28 mouse cellular contexts compared by ENCODE assay signal in genomic region chr9:67792405-67792804, GRCm38 (mm10). TPM values are rescaled to one million over a fixed set of nuclear protein-coding genes. Genes with fewer than 3 reads are reported as not detected.
"Had no signal": no experiment of that assay in that cellular context is flagged by ENCODE, and none has a peak within 500 bp of the region (broad histone marks: within the 10 kb centered on the region; RNA-seq: fewer than 3 reads in every experiment).

No protein-coding gene starts in this region.

- H3K4me3 ChIP-seq: gastrocnemius, adult 2 months; heart, embryonic 10.5 days; heart, embryonic 12.5 days; hindbrain, embryonic 10.5 days; hindbrain, embryonic 12.5 days; limb, embryonic 13.5 days; limb, embryonic 15.5 days; liver, embryonic 12.5 days had no signal

- ATAC-seq: hindbrain, embryonic 16.5 days; intestine, embryonic 16.5 days; liver, embryonic 12.5 days had no signal

- H3K27me3 ChIP-seq: hindbrain, embryonic 12.5 days had no signal

- DNase-seq: gastrocnemius, adult 2 months; gastrocnemius, postnatal 10 days; gastrocnemius, postnatal 25 days; heart, adult 18-20 months; heart, postnatal 10 days; heart, postnatal 4 days; kidney, adult 11 months; kidney, adult 8-10 months; kidney, postnatal 10 days; kidney, postnatal 25 days; kidney, postnatal 4 days; layer of hippocampus, adult 9-11 months; layer of hippocampus, postnatal 36 days; left cerebral cortex, postnatal 4 days had no signal

- H3K4me1 ChIP-seq: liver, embryonic 12.5 days had no signal

- H3K27ac ChIP-seq: gastrocnemius, adult 2 months; heart, embryonic 10.5 days; hindbrain, embryonic 10.5 days; hindbrain, embryonic 12.5 days; hindbrain, embryonic 14.5 days; limb, embryonic 13.5 days; limb, embryonic 15.5 days; liver, embryonic 12.5 days; liver, embryonic 14.5 days had no signal

- H3K36me3 ChIP-seq: heart, embryonic 10.5 days; heart, embryonic 12.5 days; hindbrain, embryonic 10.5 days; hindbrain, embryonic 12.5 days; limb, embryonic 13.5 days; limb, embryonic 15.5 days; liver, embryonic 12.5 days had no signal

- H3K9me3 ChIP-seq: heart, embryonic 10.5 days; heart, embryonic 12.5 days; hindbrain, embryonic 10.5 days; hindbrain, embryonic 12.5 days; limb, embryonic 13.5 days; limb, embryonic 15.5 days; liver, embryonic 12.5 days had no signal

- H3K4me2 ChIP-seq: heart, embryonic 12.5 days; hindbrain, embryonic 12.5 days; hindbrain, embryonic 14.5 days; limb, embryonic 13.5 days; limb, embryonic 15.5 days; liver, embryonic 12.5 days had no signal

- H3K9ac ChIP-seq: heart, embryonic 12.5 days; hindbrain, embryonic 12.5 days; hindbrain, embryonic 14.5 days; limb, embryonic 13.5 days; limb, embryonic 15.5 days; liver, embryonic 12.5 days; liver, embryonic 14.5 days had no signal

RNA-seq across cellular contexts. Expression of gene C2cd4b, which starts 33.2 kb away (rescaled TPM):
- polyA plus RNA-seq: intestine, embryonic 16.5 days; limb, embryonic 11.5 days; liver, adult 2 months; liver, embryonic 14.5 days; liver, embryonic 16.5 days had no signal

RNA-seq across cellular contexts. Expression of gene C2cd4a, which starts 39.7 kb away (rescaled TPM):
- polyA plus RNA-seq: hindbrain, embryonic 10.5 days; hindbrain, embryonic 12.5 days had no signal
